Mouse (Mus musculus) urinary bladder, adult 18-20 months (tissue): Measurements from ENCODE around the gene Prss44.
"Not testable (repeated sequence)": the region's sequence is repeated elsewhere in the genome, so short reads cannot be mapped to it uniquely, and the experiment has no call there.

Source experiments
- DNase-seq, 2 experiments: peaks; one replicate each; pipeline ENCODE4 v3.0.0; 2022; ENCODE audit warnings: low spot score in 2 of 2, mixed read lengths in 2 of 2

The Prss44 gene

DNA sequence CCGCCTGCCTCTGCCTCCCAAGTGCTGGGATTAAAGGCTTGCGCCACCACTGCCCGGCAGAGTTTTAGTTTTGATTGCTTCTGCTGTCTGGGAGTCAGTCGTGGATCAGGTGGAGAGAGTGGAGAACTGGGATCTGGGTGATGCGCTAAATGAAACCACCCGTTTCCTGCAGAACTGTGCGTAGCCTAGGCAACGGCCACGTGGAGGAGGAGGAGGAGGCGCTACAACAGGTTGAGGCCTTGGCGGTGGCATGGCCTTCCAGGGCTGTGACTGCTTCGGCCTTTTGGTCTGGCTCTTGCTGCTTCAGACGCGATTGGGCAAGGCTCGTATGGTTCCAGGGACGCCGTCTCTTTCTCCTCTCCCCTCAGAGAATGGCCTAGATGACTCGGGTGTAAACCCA is at the start of gene Prss44:
TSS of gene Prss44 (plus strand) at position 206 of the 400 bp plus-strand sequence.
- no peak for DNase-seq

DNA sequence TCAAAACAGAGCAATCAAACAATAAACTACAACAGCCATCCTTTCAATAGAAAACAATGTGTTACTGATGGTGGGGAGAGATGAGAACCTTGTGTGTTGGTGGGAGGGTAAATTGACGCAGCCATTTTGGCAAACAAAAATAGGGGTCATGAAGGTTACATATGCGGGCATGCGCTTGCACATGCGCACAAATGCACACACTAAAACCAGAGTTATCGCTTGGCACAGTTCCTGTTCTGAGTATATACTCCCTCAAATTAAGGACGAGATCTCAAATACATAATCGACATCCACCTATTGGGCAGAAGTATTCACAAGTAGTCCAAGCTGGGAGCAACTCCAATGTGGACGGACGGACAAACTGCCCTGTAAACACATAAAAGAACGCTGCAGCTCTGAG is 41.5 kb upstream of the Prss44 start:
- DNase-seq = no peak

DNA sequence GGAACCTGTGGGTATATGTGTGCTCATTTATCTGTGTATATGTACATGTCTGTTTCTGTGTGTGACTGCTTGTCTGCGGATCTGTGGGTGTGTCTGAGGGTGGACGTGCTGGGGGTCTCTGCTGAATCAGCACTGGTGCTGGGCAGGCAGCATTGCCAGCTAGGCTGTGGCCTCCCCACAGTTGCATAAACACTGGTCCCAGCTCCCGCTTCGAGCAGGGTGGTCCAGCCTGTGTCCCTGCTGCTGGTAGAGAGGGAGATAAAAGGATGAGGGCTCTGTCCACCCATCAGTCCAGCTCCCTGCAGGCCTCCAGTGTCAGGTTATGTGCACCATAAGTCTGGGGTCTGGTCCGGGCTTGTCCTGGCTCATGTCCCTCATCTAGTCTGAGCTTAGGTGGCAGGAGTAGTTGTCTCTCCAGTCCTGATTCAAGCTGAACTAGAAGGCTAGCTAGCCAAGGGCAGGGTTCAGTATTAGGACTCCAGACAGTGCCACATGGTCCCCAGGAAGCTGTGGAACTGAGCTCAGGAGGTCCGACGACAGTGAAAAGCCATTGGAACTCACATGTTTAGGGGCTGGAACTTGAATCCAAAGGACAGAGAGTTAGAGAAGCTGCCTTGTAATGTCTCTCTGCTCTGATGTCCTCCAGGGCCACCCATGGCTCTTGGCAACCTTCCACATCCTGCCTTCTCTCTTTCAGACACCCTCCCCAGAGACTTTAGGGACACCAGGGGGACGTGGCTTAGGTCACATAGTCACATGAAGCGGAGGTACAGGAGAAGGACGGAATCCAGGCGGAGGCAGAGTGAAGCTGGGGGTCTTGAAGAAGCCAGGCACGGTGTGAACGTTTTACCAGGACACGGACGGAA is 39.2 kb upstream of the Prss44 start:
- DNase-seq = no peak

DNA sequence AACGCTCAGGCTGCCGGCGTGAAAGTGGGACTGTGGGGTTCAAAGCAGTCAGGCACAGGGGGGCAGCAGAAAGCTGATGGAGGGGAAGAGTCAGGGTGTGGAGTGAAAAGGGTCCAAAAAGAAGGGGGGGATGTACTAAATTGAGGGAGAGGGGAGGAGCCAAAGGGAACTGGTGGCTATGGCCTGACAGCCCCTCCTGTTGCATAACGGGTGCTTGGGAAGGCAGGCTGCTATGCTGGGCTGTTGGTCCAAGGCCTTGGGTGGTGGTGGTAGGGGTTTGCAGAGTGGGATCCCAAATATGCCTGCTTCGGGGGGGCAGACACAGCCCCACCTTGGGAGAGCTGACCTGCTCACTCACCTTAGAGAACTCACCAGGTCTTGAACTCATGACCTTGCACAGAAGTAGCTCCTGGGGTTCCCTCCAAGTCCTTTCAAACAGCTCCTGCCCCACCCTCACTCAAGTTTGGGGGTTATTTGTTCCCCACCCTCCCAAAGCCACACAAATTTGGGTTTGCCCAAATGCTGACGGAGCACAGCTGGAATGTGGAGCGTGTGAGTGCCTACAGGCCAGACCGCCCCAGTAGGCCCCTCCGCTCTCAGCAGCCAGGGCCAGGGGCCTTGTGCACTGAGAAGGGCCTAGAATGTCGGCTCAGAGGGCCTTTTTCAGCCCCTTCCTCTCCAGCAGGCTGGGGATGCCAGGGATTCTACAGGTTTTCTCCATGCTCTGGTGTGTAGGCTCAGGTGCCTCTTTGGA is 38.3 kb upstream of the Prss44 start:
- no peak for DNase-seq

DNA sequence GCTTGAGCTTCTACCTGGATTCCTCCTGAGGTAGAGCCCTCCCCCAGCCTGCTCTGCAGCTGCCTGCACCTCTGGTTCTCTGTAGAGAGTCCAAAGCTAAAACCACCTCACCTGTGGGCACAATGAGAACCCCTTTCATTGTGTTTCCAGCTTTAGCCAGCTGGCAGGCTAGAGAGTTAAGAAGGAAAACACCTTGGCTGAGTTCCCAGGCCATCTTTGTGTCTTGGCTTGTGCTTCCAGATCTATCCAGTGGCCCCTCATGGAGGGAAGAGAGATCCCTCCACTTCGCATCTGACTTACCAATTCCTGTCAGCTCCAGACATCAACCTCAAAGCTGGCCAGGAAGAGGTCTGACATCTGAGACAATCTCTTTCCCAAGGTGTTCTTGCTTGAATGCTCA is 35.7 kb upstream of the Prss44 start:
- DNase-seq = no peak

DNA sequence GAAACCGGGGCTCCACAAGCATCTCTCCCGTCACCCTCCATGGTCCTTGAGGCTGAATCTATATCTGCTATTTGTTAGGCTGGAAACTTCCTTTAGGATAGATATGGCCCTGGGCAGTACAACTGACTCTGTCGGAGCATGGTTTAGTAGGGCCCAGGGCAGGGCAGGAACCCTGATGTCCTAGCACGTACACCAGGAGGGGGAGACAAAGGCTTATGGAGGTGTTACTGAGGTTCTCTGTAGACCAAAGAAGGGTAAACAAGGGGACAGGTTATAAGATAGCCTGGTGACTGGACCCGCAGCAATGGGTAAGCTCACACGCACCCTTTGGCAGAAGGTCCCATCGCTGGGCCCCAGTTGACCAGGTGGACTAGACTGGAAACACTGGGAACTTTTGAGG is 35.2 kb upstream of the Prss44 start:
- DNase-seq = no peak

DNA sequence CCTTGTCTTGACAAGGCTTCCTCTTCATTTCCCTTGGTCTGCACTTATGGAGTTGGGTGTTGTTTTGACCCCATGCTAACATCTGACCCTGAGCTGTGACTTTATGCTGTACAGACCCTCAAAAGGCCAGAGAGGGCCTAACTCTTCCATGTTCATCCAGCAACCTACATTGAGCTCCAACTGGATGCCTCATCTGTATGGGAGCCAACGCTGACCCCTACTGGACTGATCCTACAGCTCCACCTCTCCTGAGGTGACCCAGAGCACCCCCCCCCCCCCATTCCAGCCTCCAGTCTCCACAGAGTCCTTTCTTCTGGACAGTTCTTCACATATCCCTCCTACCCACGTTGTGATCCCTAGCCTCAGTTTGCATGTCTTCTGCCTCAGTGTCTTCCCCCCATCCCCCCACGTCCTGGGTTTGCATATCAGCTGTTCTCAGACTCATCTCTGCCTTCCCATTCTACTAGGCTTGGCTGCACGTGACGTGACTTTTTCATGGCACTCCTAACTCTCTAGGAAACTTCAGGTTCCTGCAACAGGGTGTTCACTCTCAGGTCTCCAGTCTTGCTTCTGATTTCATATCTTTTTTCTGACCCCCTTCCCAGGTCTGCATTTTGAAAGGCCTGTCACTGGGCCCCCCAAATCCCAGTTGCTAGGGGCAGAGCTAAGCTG is 34.4 kb upstream of the Prss44 start:
- DNase-seq = no peak

DNA sequence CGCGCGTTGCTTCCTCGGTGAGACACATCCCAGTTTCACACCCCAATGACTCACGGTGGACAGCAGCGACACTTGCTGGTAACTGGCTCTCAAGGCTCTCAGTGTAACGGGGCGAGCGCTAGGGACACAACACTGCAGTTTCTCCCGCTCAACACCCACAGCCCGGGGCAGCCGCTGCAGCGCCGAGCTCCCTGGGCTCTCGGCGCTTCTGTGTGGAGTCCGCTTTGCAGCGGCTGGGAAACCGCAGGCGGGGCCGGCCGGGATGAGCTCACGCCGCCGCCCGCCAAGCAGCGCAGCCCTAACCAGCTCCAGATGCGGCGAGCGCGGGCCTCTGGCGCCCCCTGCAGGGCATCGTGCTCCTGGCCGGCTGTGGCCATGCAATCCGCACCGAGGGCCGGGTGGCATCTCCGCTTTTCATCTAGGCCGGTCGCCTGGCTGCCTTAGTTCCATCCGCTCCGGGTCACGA is 32.5 kb upstream of the Prss44 start:
- peak; percentile 89 to 93 for DNase-seq

DNA sequence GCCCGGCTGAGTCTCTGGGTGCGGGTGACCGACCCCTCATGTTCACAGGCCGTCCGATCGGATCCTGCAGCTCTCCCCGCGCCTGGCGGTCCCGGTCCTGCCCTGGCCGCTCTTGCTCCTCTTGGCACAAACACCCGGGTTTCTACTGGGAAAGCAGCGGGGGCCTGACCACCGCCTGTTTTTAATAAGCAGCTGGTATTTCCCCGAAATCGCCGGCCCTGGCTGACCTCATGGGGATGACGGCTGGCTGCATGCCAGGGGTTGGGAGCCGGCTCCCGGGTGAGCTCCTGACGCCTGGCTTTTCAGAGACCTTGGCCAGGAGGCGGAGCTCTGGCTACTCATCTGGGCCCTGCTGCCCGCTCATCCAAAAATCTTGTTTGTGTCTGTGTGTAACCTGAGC is 32.1 kb upstream of the Prss44 start:
- peak; percentile 78 to 79 for DNase-seq

DNA sequence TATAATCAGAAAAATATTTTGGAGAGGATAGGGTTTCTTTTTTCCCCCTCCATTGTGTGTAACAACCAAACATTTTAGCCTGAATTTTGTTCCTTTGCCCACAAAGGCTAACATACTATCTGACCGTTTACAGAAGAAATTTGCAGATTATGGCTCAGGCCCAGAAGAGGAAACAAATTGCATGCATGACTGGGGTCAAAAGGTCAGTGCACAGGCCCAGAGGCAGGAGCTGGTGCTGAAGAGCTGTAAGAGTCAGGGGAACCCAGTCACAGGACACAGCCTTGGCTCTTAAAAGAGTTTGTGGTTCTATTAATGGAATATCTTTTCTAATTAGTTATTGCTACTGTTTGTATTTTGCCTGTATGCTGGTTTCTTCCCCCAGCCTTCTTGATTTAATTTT is 30.2 kb upstream of the Prss44 start:
- DNase-seq = no peak

DNA sequence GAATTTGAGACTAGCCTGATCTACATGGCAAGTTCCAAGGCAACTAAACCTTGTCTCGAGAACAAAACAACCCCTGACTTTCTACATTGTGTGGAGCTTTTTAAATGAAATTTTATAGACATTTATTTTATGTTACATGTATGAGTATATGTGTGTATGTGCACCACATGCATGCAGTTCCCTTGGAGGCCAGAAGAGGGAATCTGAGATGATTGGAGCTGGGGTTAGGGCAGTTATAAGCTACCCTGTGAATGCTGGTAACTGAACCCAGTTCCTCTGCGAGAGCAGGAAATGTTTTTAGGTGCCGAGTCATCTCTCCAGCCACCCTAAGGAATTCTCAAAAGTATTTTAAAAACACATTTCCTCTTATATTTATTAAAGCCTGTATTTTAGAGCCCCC is 25.6 kb upstream of the Prss44 start:
- no peak for DNase-seq

DNA sequence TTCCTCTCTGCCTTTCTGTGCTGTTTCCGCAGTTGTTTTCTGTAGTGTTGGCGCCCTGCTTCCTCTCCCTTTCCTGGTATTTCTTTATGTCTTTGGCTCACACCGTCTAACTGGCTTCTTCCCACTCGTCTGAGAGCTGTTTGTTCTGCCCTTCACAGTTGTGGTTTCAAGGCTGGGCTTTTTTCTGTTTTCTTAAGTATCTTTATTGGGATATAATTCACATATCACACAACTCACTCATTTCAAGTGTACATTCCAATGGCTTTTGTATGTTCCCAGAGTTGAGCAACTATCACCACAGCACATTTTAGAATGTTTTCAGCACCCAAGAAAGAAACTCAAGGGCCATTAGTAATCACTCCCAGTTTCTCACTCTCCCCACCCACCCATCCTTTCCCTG is 23.3 kb upstream of the Prss44 start:
- no peak for DNase-seq

DNA sequence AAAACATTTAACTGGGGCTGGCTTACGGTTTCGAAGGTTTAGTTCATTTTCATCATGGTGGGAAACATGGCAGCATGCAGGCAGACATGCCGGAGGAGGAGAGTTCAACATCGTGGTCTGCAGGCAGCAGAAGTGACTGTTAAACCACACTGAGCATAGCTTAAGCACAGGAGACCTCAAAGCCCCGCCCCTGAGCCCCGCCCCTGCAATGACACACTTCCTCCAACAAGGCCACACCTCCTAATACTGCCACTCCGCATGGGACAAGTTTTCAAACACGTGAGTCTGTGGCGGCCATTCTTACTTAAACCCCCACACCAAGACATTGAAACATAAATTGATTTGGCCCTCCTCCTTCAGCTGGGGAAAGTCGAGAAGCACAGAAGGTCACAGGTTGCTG is 16.8 kb upstream of the Prss44 start:
- DNase-seq = no peak

DNA sequence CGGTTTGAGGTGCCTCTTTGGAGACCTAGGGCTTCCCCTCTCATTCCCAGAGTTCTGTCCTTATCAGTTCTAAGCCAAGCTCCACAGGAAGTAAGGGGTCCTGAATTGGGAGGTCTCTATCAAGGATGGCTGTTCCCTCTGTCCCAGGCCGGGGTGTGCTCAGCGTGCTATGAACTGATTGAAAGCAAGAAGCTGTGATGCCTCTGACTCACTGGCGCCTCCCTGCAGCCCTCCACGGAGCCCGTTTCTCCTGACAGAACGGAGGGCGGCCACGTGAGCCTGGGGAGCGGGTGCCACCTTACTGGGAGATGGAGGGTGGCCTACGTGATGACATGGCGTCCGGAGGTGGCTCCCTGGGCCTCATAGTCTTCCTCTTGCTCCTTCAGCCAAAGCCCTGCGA is 15.9 kb upstream of the Prss44 start, which contains the start of gene Prss42:
TSS of gene Prss42 (plus strand) at position 301 of the 400 bp plus-strand sequence.
- DNase-seq = no peak

DNA sequence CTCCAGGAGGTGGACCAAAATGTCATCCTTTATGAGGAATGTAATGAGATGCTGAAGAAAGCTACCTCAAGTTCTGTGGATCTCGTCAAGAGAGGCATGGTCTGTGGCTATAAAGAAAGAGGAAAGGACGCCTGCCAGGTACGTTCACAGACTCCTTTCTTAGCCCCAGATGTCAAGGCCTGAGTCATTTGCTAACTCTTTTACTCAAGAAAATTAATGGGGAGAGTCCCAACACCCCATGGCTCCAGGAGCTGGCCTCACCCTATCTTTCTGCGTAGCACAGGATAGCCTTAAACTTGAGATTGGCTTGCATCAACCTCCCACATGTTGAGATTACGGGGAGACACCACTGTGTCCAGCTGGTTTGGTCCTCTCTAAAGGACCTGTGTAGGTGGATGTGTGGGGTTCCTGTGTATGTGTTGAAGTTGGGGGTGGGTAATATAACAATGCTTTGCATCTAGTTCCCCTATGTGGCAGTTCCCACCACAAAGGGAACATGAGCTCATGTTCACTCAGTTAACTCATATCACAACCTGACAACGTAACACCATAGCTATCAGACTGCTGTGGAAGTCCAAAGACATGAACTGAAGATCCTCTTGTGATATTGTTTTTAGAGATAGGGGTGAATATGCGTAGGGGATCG is 12.8 kb upstream of the Prss44 start:
- DNase-seq = no peak

DNA sequence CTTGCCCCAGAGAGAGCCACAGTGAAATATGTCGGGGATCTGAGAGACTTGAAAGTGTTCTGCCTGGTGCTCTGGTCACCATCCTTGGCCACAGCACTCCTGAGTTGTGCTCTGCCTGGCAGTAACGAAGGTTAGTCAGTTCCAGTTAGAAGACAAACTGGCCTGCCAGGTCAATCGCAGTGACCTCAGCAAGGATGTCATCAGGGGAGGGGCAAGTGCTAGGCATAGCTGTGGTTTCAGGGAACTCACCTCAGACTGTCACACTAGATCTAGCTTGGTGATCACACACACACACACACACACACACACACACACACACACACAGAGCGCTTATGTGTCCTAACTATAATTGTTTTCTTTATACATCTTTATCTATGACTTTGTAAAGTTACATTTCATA is 10.5 kb upstream of the Prss44 start:
- no peak for DNase-seq

DNA sequence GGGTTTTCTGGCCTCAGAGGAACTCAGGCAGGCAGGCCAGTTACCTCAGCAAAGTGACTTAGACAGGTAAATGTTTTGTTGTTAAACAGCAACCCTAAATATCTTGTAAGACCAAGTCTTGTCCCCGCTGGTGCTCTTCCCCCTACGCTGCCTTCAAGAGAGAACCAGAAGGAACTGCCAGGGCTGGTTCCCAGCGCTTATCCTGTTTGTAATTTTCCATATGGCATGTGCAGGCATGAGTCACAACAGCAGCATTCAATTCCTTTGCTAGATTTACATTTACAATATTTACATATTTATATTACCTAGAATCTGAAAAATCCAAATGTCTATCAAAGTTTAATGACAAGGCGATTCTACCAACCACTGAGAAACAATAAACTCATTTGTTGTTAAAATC is 3.7 kb upstream of the Prss44 start:
- DNase-seq = no peak

DNA sequence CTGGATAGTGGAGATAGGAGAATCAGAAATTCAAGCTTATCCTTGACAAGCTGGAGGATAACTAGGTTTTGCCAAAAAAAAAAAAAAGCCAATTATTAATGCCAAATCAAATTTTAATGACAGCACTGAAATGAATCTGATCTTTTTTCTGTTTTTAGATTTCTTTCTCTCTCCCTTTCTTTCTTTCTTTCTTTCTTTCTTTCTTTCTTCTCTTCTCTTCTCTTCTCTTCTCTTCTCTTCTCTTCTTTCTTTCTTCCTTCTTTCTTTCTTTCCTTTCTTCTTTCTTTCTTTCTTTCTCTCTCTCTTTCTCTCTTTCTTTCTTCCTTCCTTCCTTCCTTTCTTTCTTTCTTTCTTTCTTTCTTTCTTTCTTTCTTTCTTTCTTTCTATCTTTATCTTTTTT is 6.8 kb downstream of the Prss44 start:
- DNase-seq = not testable (repeated sequence)

DNA sequence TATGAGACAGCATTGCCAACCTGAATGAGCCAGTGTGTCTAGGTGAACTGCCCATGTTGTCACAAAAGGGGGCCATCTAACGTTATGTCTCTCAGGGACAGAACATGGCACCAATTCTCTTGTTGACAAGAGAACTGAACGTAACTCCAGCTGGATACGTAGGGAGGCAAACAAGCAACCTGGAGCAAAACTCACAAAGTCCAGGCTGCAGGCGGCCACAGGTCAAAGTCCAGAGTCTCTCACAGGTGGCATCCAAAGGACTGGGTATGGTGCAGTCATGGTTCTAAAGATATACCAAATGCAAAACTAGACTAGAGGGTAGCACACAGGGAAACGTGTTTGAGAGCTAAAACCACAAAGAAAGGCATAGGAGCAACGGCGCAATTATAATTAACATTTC is 7.6 kb downstream of the Prss44 start:
- DNase-seq = no peak

DNA sequence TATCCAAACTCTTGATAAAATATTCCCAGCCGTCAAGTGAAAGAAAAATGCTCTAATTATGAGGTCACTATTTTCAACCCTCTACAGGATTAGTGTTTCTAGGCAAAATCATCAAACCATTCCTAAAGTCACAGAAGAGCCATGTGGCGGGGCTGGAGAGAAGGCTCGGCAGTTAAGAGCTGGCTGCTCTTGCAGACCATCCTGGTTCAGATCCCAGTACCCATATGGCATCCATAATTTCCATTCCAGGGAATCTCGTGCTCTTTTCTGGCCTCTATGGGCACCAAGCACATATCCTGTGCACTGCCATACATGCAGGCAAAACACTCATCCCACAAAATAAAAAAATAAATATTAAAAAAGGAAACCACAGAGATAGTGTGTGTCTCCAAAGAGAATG is 11.6 kb downstream of the Prss44 start:
- DNase-seq = no peak

DNA sequence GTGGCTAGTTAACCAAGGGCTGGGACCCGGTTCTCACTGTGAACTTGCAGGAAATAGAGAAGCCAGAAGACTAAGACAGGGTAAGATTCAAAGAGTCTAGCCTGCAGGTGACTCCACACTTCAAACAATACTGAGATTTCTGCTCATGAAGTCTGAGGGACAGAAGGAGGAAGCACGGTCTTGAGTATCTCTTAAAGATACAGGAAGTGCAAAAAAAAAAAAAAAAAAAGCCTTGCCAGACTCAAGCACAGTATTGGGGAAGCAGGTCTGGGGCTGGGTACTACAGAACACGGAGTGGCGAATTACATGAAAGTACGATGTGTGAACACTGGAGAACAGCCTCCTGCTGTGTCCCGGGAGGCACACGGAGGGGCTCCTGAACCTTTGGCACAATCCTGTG is 12.0 kb downstream of the Prss44 start:
- DNase-seq = no peak

DNA sequence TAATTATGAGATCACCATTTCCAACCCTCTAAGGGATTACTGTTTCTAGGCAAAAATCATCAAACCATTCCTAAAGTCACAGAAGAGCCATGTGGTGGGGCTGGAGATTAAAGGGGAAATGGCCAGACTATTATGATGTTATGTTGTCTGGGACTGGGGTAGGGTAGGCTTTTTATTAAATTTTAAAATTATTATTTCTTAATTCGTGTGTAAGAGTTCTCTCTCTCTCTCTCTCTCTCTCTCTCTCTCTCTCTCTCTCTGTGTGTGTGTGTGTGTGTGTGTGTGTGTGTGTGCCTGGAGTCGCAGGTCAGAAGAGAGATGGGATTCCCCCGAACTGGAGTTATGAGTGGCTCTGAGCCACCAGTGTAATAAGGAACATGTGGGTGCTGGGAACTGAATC is 12.6 kb downstream of the Prss44 start, which contains the start of gene Prss43:
TSS of gene Prss43 (plus strand) at position 301 of the 400 bp plus-strand sequence.
- no peak for DNase-seq
